In the genomic region with DNA sequence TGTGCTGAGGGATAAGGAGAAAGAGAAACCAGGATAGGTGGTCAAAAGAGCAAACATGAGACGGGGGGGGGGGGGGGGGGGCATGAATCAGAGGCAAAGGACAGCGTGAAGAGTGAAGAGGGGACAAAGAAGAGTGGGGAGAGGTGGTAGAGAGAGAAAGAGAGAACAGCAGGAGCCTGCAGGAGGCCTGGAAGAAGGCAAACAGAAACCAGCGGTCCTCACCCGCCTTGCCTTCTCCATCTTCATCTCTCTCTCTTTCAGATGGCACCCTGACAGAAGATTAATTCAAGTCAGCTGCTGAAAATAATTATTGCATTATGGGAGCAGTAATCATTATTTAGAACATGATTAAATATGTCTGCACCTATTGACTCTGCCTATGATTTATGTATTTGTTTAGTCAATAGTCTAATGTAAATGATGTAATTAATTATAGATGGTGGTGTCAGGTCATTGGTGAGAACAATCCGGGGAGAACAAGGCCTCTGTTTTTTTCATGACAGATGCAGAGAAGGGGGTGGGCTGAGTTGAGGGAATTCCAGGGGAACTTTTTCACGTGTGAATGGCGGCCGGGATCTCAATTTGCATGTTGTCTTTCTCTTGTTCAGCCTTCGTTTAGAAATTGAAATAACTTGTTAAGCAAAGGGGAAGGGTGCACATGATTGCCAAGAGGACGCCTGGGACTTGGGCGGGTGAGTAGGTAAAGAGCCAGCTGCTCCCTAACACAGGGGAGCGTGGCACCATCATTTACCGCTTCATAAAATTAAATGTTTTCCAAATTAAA, we compare ENCODE assay signal across 17 mouse cellular contexts.
DNase-seq lines count a peak whose midpoint lies in the region; ATAC-seq lines count a peak whose summit lies in the region.
"Had no signal": no experiment of that assay in that cellular context is flagged by ENCODE, and none has a peak within 500 bp of the region (broad histone marks: within the 10 kb centered on the region; RNA-seq: fewer than 3 reads in every experiment).

No protein-coding gene starts in this region.

- no peak overlapping the region for H3K4me2 ChIP-seq in midbrain, embryonic 11.5 days
- H3K4me2 ChIP-seq in midbrain, embryonic 15.5 days = no peak overlapping the region
- no peak overlapping the region for H3K4me2 ChIP-seq in hindbrain, embryonic 15.5 days
- H3K4me2 ChIP-seq: heart, embryonic 15.5 days; liver, embryonic 11.5 days had no signal

- H3K27ac ChIP-seq in midbrain, embryonic 11.5 days (ENCODE audit: low read depth, low read length) = no peak overlapping the region
- H3K27ac ChIP-seq in midbrain, embryonic 15.5 days = no peak overlapping the region
- H3K27ac ChIP-seq in hindbrain, embryonic 15.5 days (replicated peaks) = no peak overlapping the region
- H3K27ac ChIP-seq: heart, embryonic 15.5 days had no signal

- no peaks in the 10 kb centered on the region for H3K4me1 ChIP-seq in midbrain, embryonic 11.5 days (ENCODE audit: control insufficient read depth, insufficient read depth, low read length)
- H3K4me1 ChIP-seq in midbrain, embryonic 15.5 days = 0 out of 2 replicates have a peak, but pooled peaks cover 3% of the 10 kb centered on the region
- H3K4me1 ChIP-seq in hindbrain, embryonic 15.5 days (replicated peaks) = peaks cover 12% of the 10 kb centered on the region
- H3K4me1 ChIP-seq: heart, embryonic 15.5 days had no signal

- no peaks in the 10 kb centered on the region for H3K36me3 ChIP-seq in midbrain, embryonic 11.5 days (ENCODE audit: control insufficient read depth, insufficient read depth, low read length)
- H3K36me3 ChIP-seq in midbrain, embryonic 15.5 days (replicated peaks) = no peaks in the 10 kb centered on the region
- H3K36me3 ChIP-seq in hindbrain, embryonic 15.5 days = no peaks in the 10 kb centered on the region
- H3K36me3 ChIP-seq: heart, embryonic 15.5 days had no signal

- 0 out of 2 replicates have a peak, but pooled peaks have one; percentile 44 for ATAC-seq in midbrain, embryonic 11.5 days (ENCODE audit: low FRiP score)
- ATAC-seq in midbrain, embryonic 15.5 days (replicated peaks) = no peak
- ATAC-seq in hindbrain, embryonic 15.5 days (ENCODE audit: low FRiP score, low read depth) = 0 out of 2 replicates have a peak, but pooled peaks have one; percentile 51
- ATAC-seq: CD4-positive, CD25-positive, alpha-beta regulatory T cell, adult 4 months had no signal

- no peak overlapping the region for H3K9ac ChIP-seq in midbrain, embryonic 11.5 days (ENCODE audit: low read length)
- H3K9ac ChIP-seq in midbrain, embryonic 15.5 days = no peak overlapping the region
- H3K9ac ChIP-seq in hindbrain, embryonic 15.5 days = no peak overlapping the region
- H3K9ac ChIP-seq: heart, embryonic 15.5 days had no signal

- H3K9me3 ChIP-seq in midbrain, embryonic 11.5 days (ENCODE audit: control insufficient read depth, low read length) = no peaks in the 10 kb centered on the region
- no peaks in the 10 kb centered on the region for H3K9me3 ChIP-seq in midbrain, embryonic 15.5 days
- H3K9me3 ChIP-seq in hindbrain, embryonic 15.5 days = no peaks in the 10 kb centered on the region
- H3K9me3 ChIP-seq: heart, embryonic 15.5 days had no signal

- H3K4me3 ChIP-seq in midbrain, embryonic 11.5 days (ENCODE audit: low read depth, low read length) = no peak overlapping the region
- H3K4me3 ChIP-seq in midbrain, embryonic 15.5 days = no peak overlapping the region
- H3K4me3 ChIP-seq in hindbrain, embryonic 15.5 days = no peak overlapping the region
- H3K4me3 ChIP-seq: heart, embryonic 15.5 days had no signal

- no peaks in the 10 kb centered on the region for H3K27me3 ChIP-seq in midbrain, embryonic 11.5 days (ENCODE audit: control insufficient read depth, insufficient read depth, low read length)
- peaks cover 4% of the 10 kb centered on the region; the same call in 1 of the 2 replicates for H3K27me3 ChIP-seq in midbrain, embryonic 15.5 days (replicated peaks)
- peaks cover 43% of the 10 kb centered on the region for H3K27me3 ChIP-seq in hindbrain, embryonic 15.5 days
- H3K27me3 ChIP-seq: heart, embryonic 15.5 days had no signal

- 50% methylated on average over 12 of the region's 13 CpGs for WGBS in midbrain, embryonic 11.5 days
- 29% methylated on average over 13 of the region's 13 CpGs for WGBS in midbrain, embryonic 15.5 days
- WGBS in hindbrain, embryonic 15.5 days = 15% methylated on average over 12 of the region's 13 CpGs

- DNase-seq in midbrain, embryonic 11.5 days (ENCODE audit: low spot score, missing footprints) = peak; percentile 67
- peak; percentile 7 for DNase-seq in embryo, embryonic 9.5 days (ENCODE audit: extremely low spot score)
- DNase-seq in retina, postnatal 1 day = peak; percentile 40
- no peak for DNase-seq in heart, adult 18-20 months
- no peak for DNase-seq in lung, adult 18-20 months
- DNase-seq: adrenal gland, postnatal 10 days; cerebellum, adult 2 months; kidney, adult 9 months; layer of hippocampus, postnatal 36 days; left cerebral cortex, postnatal 4 days; right cerebral cortex, postnatal 4 days; thymus, adult 18-20 months had no signal

Comparison
In these comparisons a context has a peak if more than half of its experiments do, and no peak if none do; other contexts are left out.
1. DNase-seq: peak in midbrain, embryonic 11.5 days (single experiment), embryo, embryonic 9.5 days (single experiment) and retina, postnatal 1 day (single experiment); none in heart, adult 18-20 months (0 of 2) and lung, adult 18-20 months (0 of 2).